Mouse (Mus musculus) limb, embryonic 14.5 days (tissue): ENCODE measurements at regions not wholly inside any gene's neighbourhood (a gene's known extent, or its start where the extent isn't known, plus 50 kb on each side); places are given as distances from the start of the nearest gene placed in this dataset.
"Not testable (repeated sequence)": the region's sequence is repeated elsewhere in the genome, so short reads cannot be mapped to it uniquely, and the experiment has no call there.

Experiments used
- ATAC-seq: fragments of 200-750 bp; cut with Nextera tagmentation; 2 replicates; pipeline ENCODE4 v1.8.0; 2017; ENCODE audit warnings: low read depth, moderate number of reproducible peaks, moderate TSS enrichment; ENCODE audit not compliant: low FRiP score
- DNase-seq: peaks from one replicate; pipeline ENCODE4 v3.0.0-alpha.2; 2015; ENCODE audit warnings: low spot score
- H3K27ac ChIP-seq: fragments of 300-500 bp; sonication (generic); replicated peaks from 2 replicates; pipeline ENCODE4 v1.5.1; 2014; ENCODE audit warnings: low read depth, mild to moderate bottlenecking, low read length, moderate library complexity, mixed read lengths
- H3K27me3 ChIP-seq: fragments of 300-500 bp; sonication (generic); 2 replicates; pipeline ENCODE4 v1.6.1; 2014; ENCODE audit warnings: low read length, mixed read lengths; ENCODE audit not compliant: control insufficient read depth, insufficient read depth
- H3K36me3 ChIP-seq: fragments of 300-500 bp; sonication (generic); 2 replicates; pipeline ENCODE4 v1.6.1; 2014; ENCODE audit warnings: mild to moderate bottlenecking, low read length, moderate library complexity, mixed read lengths; ENCODE audit not compliant: control insufficient read depth, insufficient read depth
- H3K4me1 ChIP-seq: fragments of 300-500 bp; sonication (generic); 2 replicates; pipeline ENCODE4 v1.6.1; 2014; ENCODE audit warnings: antibody characterized with exemption, low read length, mixed read lengths; ENCODE audit not compliant: control insufficient read depth, insufficient read depth
- H3K4me2 ChIP-seq: fragments of 300-500 bp; sonication (generic); replicated peaks from 2 replicates; pipeline ENCODE4 v1.6.1; 2014; ENCODE audit warnings: low read depth, mild to moderate bottlenecking, low read length, moderate library complexity; ENCODE audit not compliant: severe bottlenecking
- H3K4me3 ChIP-seq: fragments of 300-500 bp; sonication (generic); replicated peaks from 2 replicates; pipeline ENCODE4 v1.5.1; 2014; ENCODE audit warnings: low read length
- H3K9ac ChIP-seq: fragments of 300-500 bp; sonication (generic); 2 replicates; pipeline ENCODE4 v1.6.1; 2014; ENCODE audit warnings: mild to moderate bottlenecking, low read depth, low read length, moderate library complexity; ENCODE audit not compliant: severe bottlenecking
- H3K9me3 ChIP-seq: fragments of 300-500 bp; sonication (generic); 2 replicates; pipeline ENCODE4 v1.6.1; 2016; ENCODE audit warnings: low read length; ENCODE audit not compliant: control insufficient read depth
- POLR2A ChIP-seq: fragments of 200-500 bp; IDR thresholded peaks from 2 replicates; pipeline ENCODE4 v1.8.0; 2012; ENCODE audit warnings: inconsistent platforms, mild to moderate bottlenecking, moderate library complexity, borderline replicate concordance; ENCODE audit not compliant: insufficient read depth, insufficient read length; ENCODE audit errors: extremely low read depth
- WGBS: fragments of 180-500 bp; shearing (Covaris S2); extraction: QIAGEN DNeasy Blood & Tissue Kit; methylation state at CpG from one replicate; pipeline ENCODE4 v1.1.7; 2014; 5-methylcytosine and 5-hydroxymethylcytosine counted together

GRCm38 (mm10) chr8:42324663-42325062, 816.6 kb downstream of the Triml1 start:
- WGBS = 79% methylated on average over 4 of the region's 4 CpGs
- no peak for ATAC-seq
- no peak for TF ChIP-seq POLR2A

DNA sequence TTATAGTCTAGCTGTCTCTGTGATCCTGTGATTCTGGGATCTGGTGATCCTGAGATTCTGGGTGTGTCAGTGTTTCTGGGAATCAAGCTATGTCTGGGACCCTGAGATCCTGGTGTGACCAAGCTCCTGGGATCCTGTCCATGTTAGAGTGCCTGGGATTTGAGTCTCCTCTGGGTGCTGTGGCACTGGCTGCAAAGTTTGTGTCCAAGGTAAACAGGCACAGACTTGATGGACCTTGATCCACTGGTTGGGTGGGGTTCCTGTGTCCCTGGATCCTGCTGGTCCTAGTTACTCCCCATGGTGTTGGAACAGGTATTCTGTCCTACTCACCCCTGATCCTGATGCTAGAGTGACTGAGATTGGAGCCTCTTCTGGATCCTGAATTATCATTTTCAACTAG, 818.4 kb downstream of the Triml1 start:
- DNase-seq = no peak
- Histone ChIP-seq H3K4me1 (no peaks in the 10 kb centered on the region), H3K27ac (no peak overlapping the region), H3K9ac (no peak overlapping the region), H3K4me2 (no peak overlapping the region), H3K36me3 (no peaks in the 10 kb centered on the region), H3K9me3 (no peaks in the 10 kb centered on the region), H3K27me3 (no peaks in the 10 kb centered on the region), H3K4me3 (no peak overlapping the region)
- ATAC-seq = no peak
- no peak for TF ChIP-seq POLR2A

More at GRCm38 (mm10) chr8:42324663-42325062, 816.6 kb downstream of the Triml1 start:
- Histone ChIP-seq H3K36me3 (no peaks in the 10 kb centered on the region), H3K4me2 (no peak overlapping the region), H3K4me3 (no peak overlapping the region), H3K9ac (no peak overlapping the region), H3K9me3 (no peaks in the 10 kb centered on the region), H3K27me3 (no peaks in the 10 kb centered on the region), H3K4me1 (no peaks in the 10 kb centered on the region), H3K27ac (no peak overlapping the region)
- DNase-seq = no peak

DNA sequence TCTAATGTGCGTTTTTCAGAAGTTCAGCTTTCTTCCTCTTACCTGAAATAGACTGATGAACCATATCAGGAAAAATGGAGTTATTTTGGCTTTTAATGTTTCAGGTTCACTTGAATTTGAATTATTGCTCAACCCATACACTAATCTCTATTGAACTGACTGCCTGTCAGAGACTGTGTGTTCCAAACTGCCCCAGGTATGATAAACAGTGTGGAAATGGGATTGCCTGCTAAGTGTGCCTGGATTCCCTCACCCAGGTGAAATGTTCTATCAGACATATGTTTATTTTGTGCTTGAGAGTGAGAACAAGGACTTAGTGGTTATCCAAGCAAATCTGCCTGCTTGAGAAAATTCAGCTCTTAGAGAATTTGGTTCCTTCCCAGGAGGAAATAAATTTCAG, 830.2 kb downstream of the Triml1 start:
- DNase-seq (no peak), ATAC-seq (no peak)
- 91% methylated on average over 1 of the region's 1 CpGs for WGBS
- no peak overlapping the region for H3K27ac ChIP-seq
- no peak overlapping the region for H3K4me2 ChIP-seq
- H3K27me3 ChIP-seq = no peaks in the 10 kb centered on the region
- H3K4me1 ChIP-seq = no peaks in the 10 kb centered on the region
- H3K4me3 ChIP-seq = no peak overlapping the region
- no peaks in the 10 kb centered on the region for H3K36me3 ChIP-seq
- H3K9me3 ChIP-seq = no peaks in the 10 kb centered on the region
- no peak for TF ChIP-seq POLR2A
- H3K9ac ChIP-seq = no peak overlapping the region

- H3K27me3 ChIP-seq = no peaks in the 10 kb centered on the region
- H3K9ac ChIP-seq = no peak overlapping the region
- no peak overlapping the region for H3K27ac ChIP-seq
- no peak overlapping the region for H3K4me2 ChIP-seq
- no peak overlapping the region for H3K4me3 ChIP-seq
- H3K9me3 ChIP-seq = no peaks in the 10 kb centered on the region
- H3K4me1 ChIP-seq = no peaks in the 10 kb centered on the region
- DNase-seq = peak; percentile 26
- ATAC-seq = no peak
- TF ChIP-seq POLR2A = no peak
- no peaks in the 10 kb centered on the region for H3K36me3 ChIP-seq
Measured at GRCm38 (mm10) chr8:42291392-42291791, 849.9 kb downstream of the Triml1 start.

DNA sequence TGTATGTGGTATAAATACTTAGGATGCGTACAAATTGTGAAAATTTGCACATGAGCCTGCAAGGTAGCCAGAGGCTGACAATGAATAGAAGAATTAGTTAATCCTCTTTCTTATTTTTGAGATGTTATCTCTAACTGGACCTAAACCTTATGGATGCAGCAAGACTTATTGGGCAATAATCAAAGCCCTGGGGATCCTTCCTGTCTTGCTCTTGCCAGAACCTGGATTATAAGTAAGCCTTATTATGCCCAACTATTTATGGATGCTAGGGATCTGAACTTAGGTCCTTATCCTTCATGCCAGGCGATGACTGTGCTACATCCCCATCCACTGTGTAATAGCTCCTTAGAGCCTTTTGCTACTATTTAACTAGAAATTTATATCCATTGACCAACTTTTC, 859.3 kb downstream of the Triml1 start:
- Histone ChIP-seq H3K27ac (no peak overlapping the region), H3K4me1 (no peaks in the 10 kb centered on the region), H3K27me3 (no peaks in the 10 kb centered on the region), H3K9ac (no peak overlapping the region), H3K4me2 (no peak overlapping the region), H3K4me3 (no peak overlapping the region), H3K36me3 (no peaks in the 10 kb centered on the region), H3K9me3 (no peaks in the 10 kb centered on the region)
- no peak for ATAC-seq
- DNase-seq = no peak
- 94% methylated on average over 2 of the region's 2 CpGs for WGBS
- TF ChIP-seq POLR2A = no peak

GRCm38 (mm10) chr8:42253358-42253757, 836.5 kb upstream of the Frg1 start:
- H3K4me1 ChIP-seq = no peaks in the 10 kb centered on the region
- ATAC-seq (no peak), DNase-seq (no peak)
- no peak overlapping the region for H3K4me3 ChIP-seq
- no peaks in the 10 kb centered on the region for H3K9me3 ChIP-seq
- no peaks in the 10 kb centered on the region for H3K36me3 ChIP-seq
- no peak for TF ChIP-seq POLR2A
- no peak overlapping the region for H3K9ac ChIP-seq
- H3K27ac ChIP-seq = no peak overlapping the region
- H3K27me3 ChIP-seq = no peaks in the 10 kb centered on the region
- 52% methylated on average over 1 of the region's 1 CpGs for WGBS
- no peak overlapping the region for H3K4me2 ChIP-seq

- H3K9ac ChIP-seq, H3K4me3 ChIP-seq, H3K4me1 ChIP-seq, H3K27ac ChIP-seq, H3K4me2 ChIP-seq, H3K9me3 ChIP-seq, H3K27me3 ChIP-seq, ATAC-seq, DNase-seq, H3K36me3 ChIP-seq: not testable (repeated sequence)
- 86% methylated on average over 1 of the region's 1 CpGs for WGBS
Measured at GRCm38 (mm10) chr8:42242321-42242720, 825.4 kb upstream of the Frg1 start.
